Mouse (Mus musculus): ENCODE data around the gene Lsp1.
A peak's percentile ranks its signal among the peaks of the same experiment; 100 is the strongest.

Gene Lsp1

DNA sequence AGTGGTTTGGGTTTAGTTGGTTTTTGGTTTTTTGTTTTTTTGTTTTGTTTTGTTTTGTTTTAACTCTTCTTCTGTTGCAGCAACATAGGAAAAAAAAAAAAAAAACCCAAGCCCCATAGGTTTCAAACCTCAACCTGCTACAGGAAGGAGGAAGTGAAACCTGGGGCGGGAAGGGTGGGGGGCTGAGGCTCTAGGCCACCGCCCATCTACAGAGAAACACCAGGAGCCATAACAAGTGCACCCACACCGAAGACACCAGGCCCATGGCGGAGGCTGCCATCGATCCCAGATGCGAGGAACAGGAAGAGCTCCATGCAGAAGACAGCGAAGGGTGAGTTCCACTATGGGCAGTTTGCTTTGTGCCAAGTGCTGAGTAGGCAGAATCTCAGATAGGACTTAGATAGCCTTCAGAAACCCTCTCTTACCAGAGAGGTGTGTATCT is at the start of gene Lsp1:
TSS of gene Lsp1 (plus strand) at position 174 of the 442 bp plus-strand sequence.
- DNase-seq (ENCODE audit: low read depth, low spot score) = no peak

DNA sequence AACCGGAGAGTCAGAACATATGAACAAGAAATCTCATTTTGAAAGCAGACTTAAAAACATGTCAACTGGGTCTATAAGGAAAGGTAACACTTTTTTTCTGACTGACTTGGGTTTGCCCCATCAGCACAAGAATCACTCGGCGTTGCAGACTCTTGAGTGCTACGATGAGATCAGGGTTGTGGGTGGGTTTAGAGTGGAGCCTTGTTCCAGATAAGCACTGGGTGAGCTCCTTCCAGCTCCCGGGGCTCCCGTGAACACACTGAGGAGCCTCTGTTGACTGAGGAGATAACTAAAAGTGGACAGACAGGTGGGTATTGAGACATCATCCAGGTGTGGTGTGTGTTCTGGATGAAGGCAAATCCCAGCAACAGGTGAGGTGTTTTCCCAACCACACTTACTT is 47.3 kb upstream of the Lsp1 start:
- DNase-seq (ENCODE audit: low read depth, low spot score) = no peak

GRCm38 (mm10) chr7:142415314-142415713 is 45.3 kb upstream of the Lsp1 start:
- DNase-seq (ENCODE audit: low read depth, low spot score) = no peak

DNA sequence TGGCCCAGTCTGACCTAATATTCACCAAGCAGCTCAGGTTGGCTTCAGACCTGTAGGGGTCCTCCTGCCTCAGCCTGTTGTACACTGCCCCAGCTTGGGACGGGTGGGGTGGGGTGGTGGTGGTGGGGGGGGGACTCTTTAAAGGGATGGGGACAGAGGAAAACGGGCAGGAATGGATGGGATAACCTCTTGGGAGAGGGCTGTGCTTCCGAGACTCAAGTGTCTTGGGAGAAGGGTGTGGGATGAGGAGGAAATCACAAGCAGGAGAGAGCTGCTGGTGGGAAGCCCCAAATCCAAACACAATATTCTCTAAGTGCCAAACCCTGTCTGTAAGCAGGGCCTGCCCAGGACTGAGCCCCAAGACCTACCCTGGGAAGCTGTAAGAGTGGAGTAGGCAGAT is 44.4 kb upstream of the Lsp1 start:
- no peak for DNase-seq (ENCODE audit: low read depth, low spot score)

GRCm38 (mm10) chr7:142418027-142418426 is 42.6 kb upstream of the Lsp1 start:
- DNase-seq (ENCODE audit: low read depth, low spot score) = no peak

- no peak for DNase-seq (ENCODE audit: low read depth, low spot score)
Measured at GRCm38 (mm10) chr7:142418679-142419078, 41.9 kb upstream of the Lsp1 start.

DNA sequence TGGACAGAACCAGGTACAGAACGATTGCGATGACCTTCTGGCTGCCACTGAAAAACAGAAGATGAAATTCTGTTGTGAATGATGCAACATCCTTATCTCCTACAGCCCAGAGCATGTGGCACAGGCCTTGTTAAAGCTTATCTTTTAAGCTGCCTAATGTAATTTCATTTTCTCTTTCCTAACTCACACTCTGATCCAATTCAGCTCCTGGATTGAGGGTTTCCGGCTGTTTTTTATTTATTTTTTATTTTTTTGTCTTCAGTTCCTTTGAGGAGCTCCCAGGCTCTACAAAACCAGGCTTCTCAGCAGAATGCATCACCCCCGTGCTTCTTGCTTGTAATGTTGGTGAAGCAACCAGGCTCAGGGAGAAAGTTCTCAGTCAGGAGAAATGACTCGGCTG is 40.7 kb upstream of the Lsp1 start:
- no peak for DNase-seq (ENCODE audit: low read depth, low spot score)

DNA sequence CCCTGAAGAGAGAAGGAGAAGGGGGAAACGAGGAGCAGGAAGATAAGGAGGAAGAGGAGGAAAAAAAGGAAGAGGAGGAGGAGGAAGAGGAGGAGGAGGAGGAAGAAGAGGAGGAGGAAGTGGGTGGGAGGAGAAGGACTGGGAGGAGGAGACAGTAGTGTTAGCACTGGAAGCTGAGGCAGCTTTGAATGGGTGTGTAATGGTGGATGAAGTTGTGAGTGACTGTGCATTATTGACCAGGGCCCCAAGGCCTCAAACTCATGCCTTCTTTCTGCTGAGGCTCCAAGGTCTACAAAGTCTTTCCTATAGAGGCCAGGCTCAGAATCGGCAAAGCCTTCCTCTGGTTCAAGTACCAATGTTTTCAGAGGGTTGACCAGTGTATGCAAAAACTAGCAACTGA is 38.8 kb upstream of the Lsp1 start:
- no peak for DNase-seq (ENCODE audit: low read depth, low spot score)

GRCm38 (mm10) chr7:142425641-142426213 is 34.9 kb upstream of the Lsp1 start:
- peak; percentile 44 for DNase-seq (ENCODE audit: low read depth, low spot score)

GRCm38 (mm10) chr7:142428213-142428612 is 32.4 kb upstream of the Lsp1 start:
- DNase-seq (ENCODE audit: low read depth, low spot score) = peak; percentile 16

- DNase-seq (ENCODE audit: low read depth, low spot score) = peak; percentile 41
Measured at GRCm38 (mm10) chr7:142430160-142430678, 30.4 kb upstream of the Lsp1 start.

GRCm38 (mm10) chr7:142431106-142431505 is 29.5 kb upstream of the Lsp1 start:
- DNase-seq (ENCODE audit: low read depth, low spot score) = no peak

DNA sequence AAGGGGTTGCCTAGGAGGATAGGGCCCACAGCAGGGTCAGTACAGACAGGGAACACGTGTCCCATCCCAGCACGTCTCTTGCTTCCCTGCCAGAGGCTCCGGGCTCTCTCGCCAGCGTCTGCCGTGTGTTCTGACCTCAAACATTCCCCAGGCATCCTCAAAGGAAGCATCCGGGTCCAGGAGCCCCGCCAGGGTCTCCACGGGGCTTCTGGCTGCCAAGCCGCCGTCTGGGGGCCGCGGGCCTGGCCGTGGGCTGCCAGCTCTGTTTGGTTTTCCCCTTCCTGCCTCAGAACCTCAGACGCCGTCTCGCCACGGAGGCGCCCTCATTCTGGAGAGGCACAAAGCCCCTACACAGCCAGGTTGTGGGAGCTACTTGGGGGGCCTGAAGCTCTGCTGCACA is 27.0 kb upstream of the Lsp1 start:
- DNase-seq (ENCODE audit: low read depth, low spot score) = no peak

- no peak for DNase-seq (ENCODE audit: low read depth, low spot score)
Measured at GRCm38 (mm10) chr7:142434137-142434865, 26.3 kb upstream of the Lsp1 start, which contains the start of gene Syt8. Syt8 (plus strand) TSS chr7:142434850.

GRCm38 (mm10) chr7:142435524-142435923 is 25.1 kb upstream of the Lsp1 start:
- peak; percentile 85 for DNase-seq (ENCODE audit: low read depth, low spot score)

GRCm38 (mm10) chr7:142437324-142437723 is 23.3 kb upstream of the Lsp1 start:
- no peak for DNase-seq (ENCODE audit: low read depth, low spot score)

DNA sequence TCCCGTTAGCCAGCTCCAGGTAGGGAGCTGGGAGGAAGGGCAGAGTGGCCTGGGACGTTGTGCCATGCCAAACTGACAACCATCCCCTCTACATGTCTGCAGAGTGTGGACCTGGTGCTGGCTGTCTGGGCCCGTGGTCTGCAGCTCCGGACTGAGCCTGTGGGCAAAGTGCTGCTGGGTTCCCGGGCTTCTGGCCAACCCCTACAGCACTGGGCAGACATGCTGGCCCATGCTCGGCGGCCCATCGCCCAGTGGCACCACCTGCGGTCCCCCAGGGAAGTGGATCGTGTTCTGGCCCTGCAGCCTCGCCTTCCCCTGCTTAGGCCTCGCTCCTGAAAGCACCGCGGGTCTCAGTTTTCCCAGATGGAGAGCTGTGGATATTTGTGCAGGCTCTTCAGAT is 20.6 kb upstream of the Lsp1 start:
- DNase-seq (ENCODE audit: low read depth, low spot score) = peak; percentile 20

DNA sequence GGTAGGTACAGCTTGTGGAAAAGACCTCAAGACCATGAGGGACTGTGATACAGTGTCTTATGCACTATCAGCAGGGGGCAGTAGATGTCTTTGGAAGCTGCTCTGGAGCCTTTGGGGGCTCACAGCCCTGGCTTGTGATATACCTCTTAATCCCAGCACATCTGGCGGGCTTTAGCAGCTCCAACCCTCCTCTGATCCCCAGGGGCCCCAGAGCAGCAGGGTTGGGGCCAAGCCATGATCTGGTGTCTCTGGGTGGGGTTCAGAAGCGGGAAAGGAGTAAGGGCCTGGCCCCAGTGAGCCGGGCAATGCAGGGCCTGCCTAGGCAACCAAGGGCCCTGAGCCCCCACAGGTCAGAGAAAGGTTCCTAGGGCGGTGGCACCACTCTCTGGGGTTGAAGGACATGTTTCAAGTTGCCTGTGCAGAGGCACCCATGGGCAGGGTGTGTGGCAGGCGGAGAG is 19.9 kb upstream of the Lsp1 start:
- peak; percentile 63 for DNase-seq (ENCODE audit: low read depth, low spot score)

GRCm38 (mm10) chr7:142441585-142441984 is 19.0 kb upstream of the Lsp1 start, which contains the start of gene Tnni2:
Tnni2 (plus strand) TSS chr7:142441808.
- no peak for DNase-seq (ENCODE audit: low read depth, low spot score)

DNA sequence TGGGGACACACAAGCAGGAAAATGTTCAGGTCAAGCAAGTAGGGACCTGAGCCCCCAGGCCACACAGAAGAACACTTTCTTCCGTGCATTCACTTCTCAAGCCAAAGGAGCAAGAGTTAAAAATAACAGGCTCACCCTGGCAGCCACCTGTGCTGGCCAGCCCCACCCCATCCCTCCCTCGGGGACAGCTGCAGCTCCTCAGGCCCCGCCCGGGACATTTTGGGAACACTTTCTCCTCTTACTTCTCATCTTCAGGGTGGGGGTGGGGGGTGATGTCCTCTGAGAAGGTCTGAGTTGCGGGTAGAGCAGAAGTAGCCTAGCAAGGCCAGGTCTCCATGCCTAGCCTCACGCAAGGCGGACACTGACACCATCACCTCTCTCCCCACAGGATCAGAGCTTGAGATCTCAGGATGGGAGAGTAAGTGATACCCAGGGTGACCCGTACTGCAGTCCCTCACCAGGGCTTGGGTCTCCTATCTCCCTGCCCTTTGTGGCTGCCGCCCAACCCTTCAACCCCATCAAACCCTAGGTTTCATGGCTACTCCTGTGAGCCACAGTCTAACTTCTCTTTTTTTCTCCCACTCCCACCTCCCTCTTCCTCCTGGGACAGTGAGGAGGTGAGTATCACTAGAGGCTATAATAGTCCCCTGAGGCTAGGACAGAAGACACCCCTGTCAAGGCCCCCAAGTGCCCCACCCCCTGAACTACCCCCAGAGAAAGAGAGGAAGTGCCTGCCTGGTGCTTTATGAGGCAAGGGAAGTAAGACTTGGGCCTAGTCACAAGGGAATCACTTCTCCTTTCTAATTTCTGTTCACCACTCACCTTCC is 18.3 kb upstream of the Lsp1 start:
- DNase-seq (ENCODE audit: low read depth, low spot score) = peak; percentile 22

- DNase-seq (ENCODE audit: low read depth, low spot score) = no peak
Measured at GRCm38 (mm10) chr7:142442908-142443420, 17.6 kb upstream of the Lsp1 start.

GRCm38 (mm10) chr7:142443474-142443873 is 17.1 kb upstream of the Lsp1 start:
- DNase-seq (ENCODE audit: low read depth, low spot score) = no peak
